Mouse (Mus musculus) midbrain, postnatal 0 days (tissue): ENCODE measurements around the gene Rnase1. TPM values are rescaled to one million over a fixed set of nuclear protein-coding genes. Genes with fewer than 3 reads are reported as not detected.

Experiments used
- ATAC-seq: fragments of 200-750 bp; cut with Nextera tagmentation; 2 replicates; pipeline ENCODE4 v1.8.0; 2017; ENCODE audit warnings: moderate number of reproducible peaks, mild to moderate bottlenecking, moderate TSS enrichment, moderate library complexity; ENCODE audit not compliant: low FRiP score
- DNase-seq: peaks from one replicate; pipeline ENCODE4 v3.0.0-alpha.2; 2015; ENCODE audit warnings: low spot score
- H3K27ac ChIP-seq: fragments of 300-500 bp; sonication (generic); 2 replicates; pipeline ENCODE4 v1.5.1; 2014; ENCODE audit warnings: low read depth, mild to moderate bottlenecking, low read length, mixed read lengths
- H3K27me3 ChIP-seq: fragments of 300-500 bp; sonication (generic); 2 replicates; pipeline ENCODE4 v1.6.1; 2014; ENCODE audit warnings: low read length, control low read depth, mixed read lengths; ENCODE audit not compliant: insufficient read depth
- H3K36me3 ChIP-seq: fragments of 300-500 bp; sonication (generic); 2 replicates; pipeline ENCODE4 v1.6.1; 2014; ENCODE audit warnings: low read length, control low read depth, mixed read lengths; ENCODE audit not compliant: insufficient read depth
- H3K4me1 ChIP-seq: fragments of 300-500 bp; sonication (generic); 2 replicates; pipeline ENCODE4 v1.6.1; 2014; ENCODE audit warnings: mild to moderate bottlenecking, control low read depth, antibody characterized with exemption, low read length, mixed read lengths; ENCODE audit not compliant: insufficient read depth
- H3K4me2 ChIP-seq: fragments of 300-500 bp; sonication (generic); 2 replicates; pipeline ENCODE4 v1.6.1; 2014; ENCODE audit warnings: low read depth, mild to moderate bottlenecking, low read length, mixed read lengths; ENCODE audit not compliant: poor library complexity, severe bottlenecking
- H3K4me3 ChIP-seq: fragments of 300-500 bp; sonication (generic); 2 replicates; pipeline ENCODE4 v1.5.1; 2014; ENCODE audit warnings: low read depth, mild to moderate bottlenecking, low read length, moderate library complexity
- H3K9ac ChIP-seq: fragments of 300-500 bp; sonication (generic); replicated peaks from 2 replicates; pipeline ENCODE4 v1.6.1; 2014; ENCODE audit warnings: mild to moderate bottlenecking, low read length, moderate library complexity, mixed read lengths; ENCODE audit not compliant: poor library complexity, severe bottlenecking
- H3K9me3 ChIP-seq: fragments of 300-500 bp; sonication (generic); 2 replicates; pipeline ENCODE4 v1.6.1; 2016; ENCODE audit warnings: low read length, control low read depth
- CTCF ChIP-seq: IDR thresholded peaks from 2 replicates; pipeline ENCODE4 v1.5.1; 2016; ENCODE audit warnings: antibody characterized with exemption, mild to moderate bottlenecking
- WGBS: fragments of 180-500 bp; shearing (Covaris S2); extraction: QIAGEN DNeasy Blood & Tissue Kit; methylation state at CpG from one replicate; pipeline ENCODE4 v1.1.7; 2014; 5-methylcytosine and 5-hydroxymethylcytosine counted together
- polyA plus RNA-seq: library from polyadenylated mRNA; unstranded; fragments of >200 nt; fragmentation: Nextera tagmentation; extraction: Ambion mirVana; gene quantifications from 2 replicates; pipeline ENCODE4 v1.2.1, GENCODE M21; 2015
- total RNA-seq: library from RNA; depleted of rRNA; stranded (reverse); fragments of >200 nt; gene quantifications from 2 replicates; pipeline ENCODE4 v1.2.3, GENCODE M21; 2014

Rnase1 gene
- total and polyA plus RNA-seq, 2 experiments from 2014 or later: 0.78 to 1.0 TPM

DNA sequence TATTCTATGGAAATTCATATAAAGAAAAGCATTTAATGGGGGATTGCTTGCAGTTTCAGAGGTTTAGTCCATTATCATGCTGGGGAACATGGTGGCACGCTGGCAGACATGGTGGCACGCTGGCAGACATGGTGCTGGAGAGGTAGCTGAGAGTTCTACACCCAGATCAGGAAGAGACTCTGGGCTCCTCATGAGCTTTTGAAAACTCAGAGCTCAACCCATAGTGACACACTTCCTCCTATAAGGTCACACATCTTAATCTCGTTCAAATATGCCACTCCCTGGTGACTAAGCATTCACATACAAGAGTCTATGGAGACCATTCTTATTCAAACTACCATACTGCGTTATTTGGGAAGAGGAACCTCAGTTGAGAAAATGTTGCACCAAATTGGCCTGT, 14.2 kb downstream of the Rnase1 start:
- no peak for DNase-seq
- Histone ChIP-seq H3K4me3 (no peak overlapping the region), H3K27ac (no peak overlapping the region), H3K9me3 (no peaks in the 10 kb centered on the region), H3K4me1 (no peaks in the 10 kb centered on the region), H3K4me2 (no peak overlapping the region), H3K36me3 (no peaks in the 10 kb centered on the region), H3K9ac (no peak overlapping the region), H3K27me3 (no peaks in the 10 kb centered on the region)
- TF ChIP-seq CTCF: no peak
- ATAC-seq: no peak
- WGBS: 87% methylated on average over 4 of the region's 4 CpGs

- ATAC-seq (no peak), DNase-seq (no peak)
- no peaks in the 10 kb centered on the region for H3K4me1 ChIP-seq
- no peaks in the 10 kb centered on the region for H3K9me3 ChIP-seq
- no peak overlapping the region for H3K4me2 ChIP-seq
- no peak overlapping the region for H3K4me3 ChIP-seq
- H3K36me3 ChIP-seq: no peaks in the 10 kb centered on the region
- H3K27me3 ChIP-seq: no peaks in the 10 kb centered on the region
- WGBS: 78% methylated on average over 7 of the region's 7 CpGs
- no peak overlapping the region for H3K27ac ChIP-seq
- TF ChIP-seq CTCF: no peak
- no peak overlapping the region for H3K9ac ChIP-seq
Observed at GRCm38 (mm10) chr14:51131086-51131815, 15.3 kb downstream of the Rnase1 start.

GRCm38 (mm10) chr14:51130315-51130940, 16.2 kb downstream of the Rnase1 start:
- Histone ChIP-seq H3K9ac (no peak overlapping the region), H3K36me3 (no peaks in the 10 kb centered on the region), H3K27me3 (no peaks in the 10 kb centered on the region), H3K4me2 (no peak overlapping the region), H3K4me1 (no peaks in the 10 kb centered on the region), H3K9me3 (no peaks in the 10 kb centered on the region), H3K4me3 (no peak overlapping the region), H3K27ac (no peak overlapping the region)
- no peak for DNase-seq
- no peak for ATAC-seq
- TF ChIP-seq CTCF: no peak
- WGBS: 94% methylated on average over 9 of the region's 9 CpGs

DNA sequence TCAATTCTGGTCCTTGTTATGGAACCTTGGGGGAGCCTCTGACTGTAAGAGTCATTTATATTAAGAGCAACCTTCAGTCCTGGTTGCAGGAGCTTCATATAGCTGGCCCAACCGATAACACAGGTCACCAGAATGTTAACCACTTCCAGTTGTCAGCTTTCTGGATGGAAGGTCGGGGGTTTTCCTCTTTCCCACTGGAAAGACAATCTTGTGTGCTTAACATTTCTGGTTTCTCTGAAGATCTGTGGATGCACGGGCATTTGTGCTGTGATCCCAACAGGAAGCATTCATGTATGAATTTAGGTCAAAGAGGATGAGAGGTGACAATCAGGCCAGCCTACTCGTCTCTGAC, 17.0 kb downstream of the Rnase1 start:
- 80% methylated on average over 4 of the region's 4 CpGs for WGBS
- TF ChIP-seq CTCF: no peak

DNA sequence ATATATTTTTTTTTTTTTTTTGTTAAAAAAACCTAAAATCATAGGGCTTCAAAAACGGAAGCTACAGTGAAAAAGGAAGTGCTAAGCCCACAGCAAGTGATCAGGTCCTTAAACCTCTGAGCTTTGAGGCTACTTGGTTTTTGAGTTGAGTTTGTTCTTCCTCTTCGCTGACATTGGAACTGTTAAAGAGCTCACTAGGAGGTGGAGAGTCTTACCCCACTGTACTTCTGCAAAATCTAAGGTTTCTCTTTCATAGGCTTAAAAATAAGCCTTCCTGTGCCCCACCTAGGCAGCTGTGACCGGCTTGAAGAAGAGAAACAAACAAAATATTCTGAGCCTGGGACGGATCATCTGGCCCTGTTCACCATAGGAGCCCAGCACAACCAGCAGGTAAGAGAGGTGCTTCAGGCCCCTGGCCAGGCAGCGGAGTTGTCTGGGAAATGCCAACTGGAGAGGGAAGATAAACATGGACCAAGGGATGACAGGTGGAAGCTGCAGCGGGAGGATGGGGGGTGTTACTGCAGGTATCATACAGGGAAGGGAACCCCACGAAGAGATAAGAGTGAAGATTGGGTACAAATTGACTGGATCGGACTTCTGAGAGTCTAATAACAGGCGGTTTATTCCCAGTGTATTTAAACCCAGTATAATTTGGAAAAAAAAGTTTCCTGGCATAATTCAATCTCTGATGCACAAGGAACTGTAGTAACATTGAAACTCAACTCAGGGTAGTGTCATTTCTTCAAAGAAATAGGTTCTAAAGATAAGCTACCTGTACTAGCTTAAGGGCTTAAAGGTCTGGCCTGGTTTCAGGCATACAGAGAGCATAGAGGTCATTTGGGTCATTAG, 17.6 kb downstream of the Rnase1 start:
- no peak for DNase-seq
- Histone ChIP-seq H3K4me2 (no peak overlapping the region), H3K27me3 (no peaks in the 10 kb centered on the region), H3K4me1 (no peaks in the 10 kb centered on the region), H3K4me3 (no peak overlapping the region), H3K9ac (no peak overlapping the region), H3K9me3 (no peaks in the 10 kb centered on the region), H3K36me3 (no peaks in the 10 kb centered on the region), H3K27ac (no peak overlapping the region)
- no peak for TF ChIP-seq CTCF
- no peak for ATAC-seq
- WGBS: 87% methylated on average over 9 of the region's 9 CpGs

More for the DNA sequence above, 17.0 kb downstream of the Rnase1 start:
- ATAC-seq (no peak), DNase-seq (no peak)
- Histone ChIP-seq H3K9me3 (no peaks in the 10 kb centered on the region), H3K4me2 (no peak overlapping the region), H3K4me1 (no peaks in the 10 kb centered on the region), H3K36me3 (no peaks in the 10 kb centered on the region), H3K9ac (no peak overlapping the region), H3K27ac (no peak overlapping the region), H3K4me3 (no peak overlapping the region), H3K27me3 (no peaks in the 10 kb centered on the region)
